Mouse (Mus musculus) retina, embryonic 14.5 days (tissue): ENCODE measurements around the gene Calr.

Experiments used
- DNase-seq: peaks from one replicate; pipeline ENCODE4 v3.0.0-alpha.2; 2015; ENCODE audit warnings: low spot score

Calr gene

GRCm38 (mm10) chr8:84846722-84847572, at the start of gene Calr:
Gene Calr, minus strand, starts transcription at chr8:84846934.
- DNase-seq: peak; percentile 100

DNA sequence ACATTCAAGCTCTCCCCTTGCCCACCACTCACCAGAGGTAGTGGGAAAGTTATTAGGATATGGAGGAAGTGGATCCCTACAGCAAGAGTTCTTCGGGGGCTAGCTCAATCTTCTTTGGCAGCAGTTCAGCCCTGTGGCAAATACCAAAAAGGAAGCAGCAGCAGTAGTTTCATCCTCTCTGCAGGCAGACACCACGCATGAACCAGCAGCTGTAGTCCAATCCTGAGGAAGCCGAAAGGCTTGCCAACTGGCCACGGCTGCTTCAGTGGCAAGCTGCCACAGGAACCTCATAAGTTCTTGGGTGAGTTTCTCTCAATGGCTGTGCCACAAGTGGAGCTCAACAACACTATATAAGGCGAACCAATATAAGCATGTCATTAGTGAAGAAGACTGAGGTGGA, 49.2 kb upstream of the Calr start:
- no peak for DNase-seq

- DNase-seq: peak; percentile 94
Measured at GRCm38 (mm10) chr8:84893709-84894134, 47.0 kb upstream of the Calr start, which contains the start of gene Gcdh. Gene Gcdh, minus strand, starts transcription at chr8:84893921.

GRCm38 (mm10) chr8:84892993-84893708, 46.4 kb upstream of the Calr start:
- no peak for DNase-seq

GRCm38 (mm10) chr8:84889141-84889540, 42.4 kb upstream of the Calr start:
- no peak for DNase-seq

DNA sequence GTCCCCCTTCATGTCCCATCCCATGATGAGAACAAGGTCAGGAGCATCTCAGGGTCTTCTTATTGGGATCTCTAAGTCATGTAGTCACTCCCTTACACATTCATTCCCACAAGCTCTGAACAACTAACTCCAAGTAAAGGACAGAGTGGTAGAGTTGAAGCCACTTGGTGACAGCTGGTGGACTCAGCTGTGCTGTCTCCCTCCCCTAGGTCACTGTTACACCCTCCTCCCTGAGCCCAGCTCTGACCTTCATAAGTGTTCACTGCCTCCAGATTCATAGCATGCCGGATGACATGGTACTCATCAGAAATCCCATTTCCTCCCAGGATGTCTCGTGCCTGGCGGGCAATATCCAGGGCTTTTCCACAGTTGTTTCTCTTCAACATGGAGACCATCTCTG, 41.5 kb upstream of the Calr start:
- no peak for DNase-seq

DNA sequence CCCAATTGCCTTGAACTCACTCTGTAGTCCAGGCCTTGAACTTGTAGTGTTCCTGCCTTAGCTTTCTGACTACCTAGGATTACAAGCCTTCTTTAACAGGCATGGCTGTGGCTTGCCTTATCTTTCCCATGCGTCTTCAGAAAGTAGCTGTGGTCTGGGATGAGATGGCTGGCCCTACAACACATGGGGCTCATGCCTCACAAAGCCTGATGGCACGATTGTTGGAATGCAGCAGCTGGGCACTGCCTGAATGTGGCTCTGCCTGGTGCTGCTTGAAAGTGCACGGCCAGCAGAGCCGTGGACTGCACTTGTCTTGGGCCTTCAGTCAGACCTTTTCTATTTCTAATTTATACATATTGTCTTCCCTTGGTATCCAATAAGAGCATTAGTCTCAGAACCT, 38.0 kb upstream of the Calr start:
- no peak for DNase-seq

- DNase-seq: no peak
Measured at GRCm38 (mm10) chr8:84878915-84879314, 32.2 kb upstream of the Calr start.

DNA sequence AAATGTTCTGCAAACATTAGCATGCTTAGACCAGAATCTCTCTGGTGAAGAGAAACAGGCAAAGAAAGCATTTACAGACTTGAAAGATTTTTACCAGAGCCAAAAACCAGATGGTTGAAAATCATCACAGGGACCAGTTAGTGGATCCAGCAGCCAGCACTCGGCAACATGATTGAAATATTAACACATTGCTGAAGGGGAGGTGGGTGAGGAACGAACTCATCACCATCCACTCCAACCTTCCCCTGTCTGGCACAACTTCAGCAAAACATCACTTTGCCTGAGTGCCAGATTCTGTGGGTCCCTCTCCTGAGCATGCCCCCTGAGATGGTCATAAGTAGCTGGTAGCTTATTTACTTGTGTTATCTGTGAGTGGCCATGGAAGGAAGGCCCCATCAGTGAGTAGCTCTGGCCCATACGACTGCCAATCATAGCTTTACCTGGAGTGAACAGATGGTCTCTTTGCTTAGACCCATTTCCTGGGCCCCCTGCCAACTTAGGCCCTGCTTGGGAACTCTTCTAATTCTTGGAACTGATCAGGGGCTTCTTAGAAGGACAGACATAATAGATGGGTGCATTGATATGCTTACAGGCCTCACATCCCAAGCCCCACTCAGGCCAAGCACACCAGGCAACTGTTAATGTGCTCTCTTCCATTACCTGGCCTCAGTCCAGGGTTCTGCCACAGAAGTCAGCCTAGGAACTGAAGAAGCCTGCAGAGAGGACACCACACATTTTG, 30.7 kb upstream of the Calr start:
- no peak for DNase-seq

DNA sequence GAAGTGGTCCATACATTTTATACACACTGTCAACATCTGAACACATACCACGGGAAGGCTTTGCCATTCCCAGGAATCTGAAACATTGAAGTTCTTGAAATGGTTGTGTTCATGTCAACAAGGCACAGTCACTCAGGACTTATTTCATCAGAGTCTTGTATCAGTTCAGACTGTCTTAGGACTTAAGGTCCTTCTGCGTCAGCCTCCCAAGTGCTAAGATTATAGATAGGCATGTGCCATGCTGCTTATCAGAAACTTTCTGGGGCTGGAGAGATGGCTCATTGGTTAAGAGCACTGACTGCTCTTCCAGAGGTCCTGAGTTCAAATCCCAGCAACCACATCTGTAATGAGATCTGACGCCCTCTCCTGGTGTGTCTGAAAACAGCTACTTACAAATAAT, 27.6 kb upstream of the Calr start:
- DNase-seq: no peak

DNA sequence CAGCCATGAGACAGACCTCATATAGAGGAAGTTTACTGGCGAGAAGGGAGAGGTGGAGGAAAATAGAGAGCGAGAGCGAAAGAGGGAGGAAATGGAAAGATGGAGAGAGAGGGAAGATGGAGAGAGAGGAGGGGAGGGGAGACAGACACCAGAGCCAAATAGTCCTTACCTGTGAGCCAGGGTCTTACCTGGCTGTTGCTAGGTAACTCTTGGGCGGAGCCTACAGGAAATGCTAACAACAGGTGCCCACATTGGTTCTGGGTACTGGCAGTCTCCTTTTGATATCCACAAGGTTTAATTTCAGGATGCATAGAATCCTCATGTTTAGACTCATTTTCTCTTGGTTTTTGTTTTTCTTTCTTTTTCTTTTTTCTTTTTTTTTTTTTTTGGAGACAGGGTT, 26.3 kb upstream of the Calr start:
- DNase-seq: no peak

- DNase-seq: peak; percentile 37
Measured at GRCm38 (mm10) chr8:84872309-84872965, 25.7 kb upstream of the Calr start.

DNA sequence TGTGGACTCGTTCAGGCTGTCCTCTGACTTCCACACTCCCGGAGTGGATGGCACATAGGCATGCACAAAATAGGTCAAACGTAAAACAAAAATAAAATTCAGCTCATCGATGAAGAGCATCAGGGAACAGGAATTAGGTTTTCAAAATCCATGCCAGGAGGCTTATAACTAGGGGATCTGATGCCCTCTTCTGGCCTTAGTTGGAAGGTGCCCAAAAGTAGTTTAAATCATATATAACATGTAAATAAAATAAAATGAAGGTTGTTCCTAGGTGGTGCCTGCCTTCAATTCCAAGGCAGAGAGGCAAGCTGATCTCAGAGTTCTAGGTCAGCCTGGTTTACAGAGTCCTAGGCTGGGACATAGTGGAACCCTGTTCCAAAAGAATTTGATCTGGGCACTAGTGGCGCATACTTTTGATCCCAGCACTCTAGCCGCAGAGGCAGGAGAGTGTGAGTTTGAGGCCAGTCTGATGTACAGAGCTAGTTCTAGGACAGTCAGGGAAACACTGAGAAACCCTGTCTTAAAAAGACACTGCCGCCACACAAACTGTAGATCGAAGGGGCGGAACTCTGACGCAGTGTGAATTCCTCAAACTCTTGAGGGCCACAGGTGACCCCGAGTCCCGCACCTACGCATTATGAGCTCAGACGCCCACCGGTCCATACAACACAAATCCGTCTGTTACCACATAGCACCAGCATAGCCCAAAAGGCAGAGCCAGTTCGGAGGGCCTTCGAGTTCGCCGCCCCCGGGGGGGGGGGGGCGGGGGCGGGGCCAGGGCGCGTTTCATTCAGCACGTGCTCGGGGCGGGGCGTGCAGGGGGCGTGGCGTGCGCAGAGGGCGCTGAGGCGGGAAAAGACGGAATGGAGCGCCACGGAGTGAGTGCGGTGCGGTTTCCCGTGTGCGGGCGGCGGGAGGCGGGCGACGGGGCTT, 24.9 kb upstream of the Calr start, which contains the start of gene Syce2:
Gene Syce2 (plus strand): TSS at position 736 of the 933 bp plus-strand sequence.
- DNase-seq: peak; percentile 63

DNA sequence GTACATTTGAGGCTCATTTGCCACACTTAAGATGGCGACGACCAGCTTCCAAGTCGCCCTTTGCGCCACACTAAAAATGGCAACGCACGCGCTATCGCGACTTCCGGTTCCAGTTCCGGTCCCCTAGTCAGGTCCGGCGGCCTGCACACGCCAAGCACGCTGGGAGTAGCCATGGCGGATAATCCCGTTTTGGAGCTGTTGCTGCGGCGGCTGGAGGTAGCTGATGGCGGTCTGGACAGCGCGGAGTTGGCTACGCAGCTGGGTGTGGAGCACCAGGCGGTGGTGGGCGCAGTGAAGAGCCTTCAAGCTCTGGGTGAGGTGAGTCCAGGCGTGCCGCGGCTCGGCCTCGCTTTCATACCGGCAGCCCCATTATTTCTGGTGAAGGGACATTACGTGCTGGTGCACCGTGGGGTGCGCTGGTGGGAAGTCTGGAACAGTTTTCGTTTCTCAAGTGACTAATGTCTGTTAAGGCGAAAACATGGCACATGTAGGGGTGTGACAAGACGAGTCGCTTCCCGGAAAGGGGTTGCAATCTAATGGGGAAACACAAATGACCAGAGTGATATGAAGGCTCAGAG, 10.2 kb upstream of the Calr start, which contains the start of gene Farsa:
Gene Farsa (plus strand): TSS at position 126 of the 578 bp plus-strand sequence.
- peak; percentile 97 for DNase-seq

GRCm38 (mm10) chr8:84856434-84856833, 9.7 kb upstream of the Calr start:
- no peak for DNase-seq

- DNase-seq: no peak
Measured at GRCm38 (mm10) chr8:84847684-84848435, 1.1 kb upstream of the Calr start.

- DNase-seq: no peak
Measured at GRCm38 (mm10) chr8:84846094-84846721, 526 bp downstream of the Calr start.

DNA sequence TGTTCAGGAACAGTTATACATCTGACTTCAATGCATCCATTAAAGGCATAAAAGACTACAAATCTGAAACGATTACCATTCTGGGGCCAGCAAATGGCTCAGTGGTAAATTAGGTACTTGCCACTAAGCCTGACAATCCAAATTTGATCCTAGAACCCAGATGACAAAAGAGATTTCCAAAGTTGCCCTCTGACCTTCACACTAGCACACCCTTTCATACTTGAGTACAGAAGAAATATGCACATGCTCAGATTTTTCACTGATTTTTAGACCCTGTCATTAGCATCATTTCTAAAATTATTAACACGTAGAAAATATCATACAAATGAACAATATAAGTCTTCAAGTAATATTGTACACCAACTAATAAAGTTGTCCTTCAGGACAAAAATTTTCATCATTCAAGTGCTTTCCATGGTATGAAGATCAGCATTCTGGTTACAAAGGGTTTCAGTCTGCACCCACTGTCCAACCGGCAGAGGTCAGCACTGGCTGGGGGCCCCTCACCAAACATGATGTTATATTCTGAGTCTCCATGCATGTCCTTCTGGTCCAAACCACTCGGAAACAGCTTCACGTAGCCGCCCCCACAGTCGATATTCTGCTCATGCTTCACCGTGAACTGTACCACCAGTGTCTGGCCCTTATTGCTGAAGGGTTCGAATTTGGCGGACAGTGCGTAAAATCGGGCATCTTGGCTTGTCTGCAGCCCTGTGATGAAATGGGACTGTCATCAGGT, 1.2 kb downstream of the Calr start:
- peak; percentile 69 for DNase-seq
